Mouse (Mus musculus): ENCODE measurements around the gene Trp53rkb. TPM values are rescaled to one million over a fixed set of nuclear protein-coding genes. Genes with fewer than 3 reads are reported as not detected.
"Not testable (repeated sequence)": the region's sequence is repeated elsewhere in the genome, so short reads cannot be mapped to it uniquely, and the experiment has no call there.

The Trp53rkb gene
- 1 to 10 TPM; 3.1 to 4.3 TPM for total RNA-seq (2021)
- long read RNA-seq, experiment 1, full-length matches to known transcripts: 11 of 11 reads
- long read RNA-seq, experiment 1, partial matches to known transcripts: 0 of 11 reads
- long read RNA-seq, experiment 1, other reads (novel, unspliced or antisense): 0 of 11 reads
- long read RNA-seq, experiment 2, full-length matches to known transcripts: 8 of 12 reads
- long read RNA-seq, experiment 2, partial matches to known transcripts: 0 of 12 reads
- long read RNA-seq, experiment 2, other reads (novel, unspliced or antisense): 4 of 12 reads

- intact Hi-C loops (cut with DNase I; ENCODE audit: low total_unique reads): no loop called here
- no peak for DNase-seq
Observed at GRCm38 (mm10) chr2:166792355-166792754, at the start of gene Trp53rkb. Gene Trp53rkb (plus strand): TSS chr2:166792531.

DNA sequence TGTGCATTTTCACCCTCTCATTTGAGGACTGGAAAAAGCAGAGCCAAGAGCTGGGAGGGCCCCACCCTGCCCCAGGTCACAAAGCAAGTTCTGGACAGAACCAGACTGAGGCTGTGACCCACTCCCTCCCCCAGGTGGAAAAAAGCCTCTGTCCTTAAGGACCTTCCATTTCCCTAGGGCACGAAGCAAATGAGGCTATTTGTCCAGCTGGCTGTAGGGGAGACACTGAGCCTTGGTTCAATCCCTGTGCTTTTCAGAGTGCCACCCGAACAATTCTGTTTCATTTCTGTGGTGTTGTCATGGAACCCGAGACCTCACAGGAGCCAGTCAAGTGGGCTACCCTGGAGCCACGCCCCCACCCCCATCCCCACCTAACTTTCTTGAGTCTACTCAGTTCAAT lies 48.8 kb upstream of the Trp53rkb start:
- intact Hi-C loops (cut with DNase I; ENCODE audit: low total_unique reads): no loop called here
- no peak for DNase-seq

- DNase-seq: no peak
Observed at GRCm38 (mm10) chr2:166744433-166744832, 47.9 kb upstream of the Trp53rkb start.

DNA sequence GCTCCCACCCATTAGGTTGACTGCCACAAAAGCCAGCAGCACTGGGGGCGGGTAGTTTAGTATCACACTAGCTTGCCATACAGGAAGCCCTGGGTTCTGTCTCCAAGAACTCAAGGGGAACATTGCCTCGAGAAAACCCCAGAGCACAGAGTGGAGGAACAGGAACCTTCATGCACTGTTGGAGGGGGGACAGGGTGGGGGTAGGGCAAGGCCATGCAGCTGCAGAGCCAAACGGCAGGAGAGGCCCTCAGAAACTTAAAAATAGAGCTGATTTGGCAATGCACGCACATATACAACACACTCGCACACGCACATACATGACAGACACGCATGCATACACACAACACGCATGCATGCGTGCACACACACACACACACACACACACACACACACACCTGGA lies 46.5 kb upstream of the Trp53rkb start:
- intact Hi-C loops (cut with DNase I; ENCODE audit: low total_unique reads): no loop called here
- DNase-seq: no peak

More at GRCm38 (mm10) chr2:166744433-166744832, 47.9 kb upstream of the Trp53rkb start:
- intact Hi-C loops (cut with DNase I; ENCODE audit: low total_unique reads): no loop called here

DNA sequence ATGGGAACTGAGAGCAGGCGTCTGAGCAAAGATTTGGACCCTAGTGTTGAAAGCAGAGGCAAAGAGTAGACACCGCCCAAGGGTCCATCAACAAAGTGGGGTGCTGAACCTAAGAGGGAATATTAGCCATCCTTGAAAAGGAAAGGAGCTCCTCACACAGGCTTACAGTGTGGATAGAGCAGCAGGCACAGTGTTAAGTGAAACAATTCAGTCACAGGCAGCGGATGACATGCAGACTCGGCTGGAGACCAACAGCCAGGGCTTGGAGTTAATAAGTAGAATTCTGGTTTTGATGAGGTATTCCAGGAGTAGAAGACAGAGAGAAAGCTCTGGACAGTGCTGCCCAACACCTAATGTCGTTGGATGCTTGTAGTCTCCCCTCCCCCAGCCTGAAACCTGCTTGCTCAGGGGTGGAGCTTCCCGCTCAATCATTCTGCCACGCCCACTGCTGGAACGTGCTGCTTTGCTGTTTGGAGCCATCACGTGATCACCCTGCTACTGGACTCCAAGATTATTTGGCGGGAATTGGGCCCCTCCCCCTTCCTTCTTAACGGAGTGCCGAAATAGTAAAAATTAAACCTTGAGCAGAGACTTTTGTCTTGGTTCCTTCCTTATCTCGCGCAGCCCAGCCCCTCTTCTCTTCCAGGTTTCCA lies 45.9 kb upstream of the Trp53rkb start:
- intact Hi-C loops (cut with DNase I; ENCODE audit: low total_unique reads): not testable (repeated sequence)

DNA sequence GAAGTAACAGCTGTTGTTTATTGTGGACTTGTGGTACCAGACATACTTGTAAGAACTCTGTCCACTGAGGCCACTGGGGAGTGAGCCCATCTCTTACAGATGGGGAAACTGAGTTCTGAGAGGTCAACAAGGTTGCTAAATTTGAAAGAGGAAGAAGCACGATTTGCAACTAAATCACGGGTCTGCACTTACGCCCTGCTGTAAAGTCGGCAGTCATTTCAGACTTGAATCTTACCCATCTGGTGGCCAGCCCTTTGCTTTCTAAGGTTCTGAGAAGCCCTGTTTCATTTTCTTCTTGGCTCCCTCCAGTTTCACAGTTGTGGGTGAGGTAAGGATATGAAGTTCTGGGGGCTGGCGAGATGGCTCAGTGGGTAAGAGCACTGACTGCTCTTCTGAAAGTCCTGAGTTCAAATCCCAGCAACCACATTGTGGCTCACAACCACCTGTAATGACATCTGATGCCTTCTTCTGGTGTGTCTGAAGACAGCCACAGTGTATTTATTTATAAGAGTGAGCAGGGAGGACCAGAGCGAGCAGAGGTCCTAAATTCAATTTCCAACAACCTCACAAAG lies 41.6 kb upstream of the Trp53rkb start:
- DNase-seq: no peak
- intact Hi-C loops (cut with DNase I; ENCODE audit: low total_unique reads): no loop called here

More for the DNA sequence above, 45.9 kb upstream of the Trp53rkb start:
- DNase-seq: not testable (repeated sequence)

GRCm38 (mm10) chr2:166754194-166754593 lies 38.1 kb upstream of the Trp53rkb start:
- intact Hi-C loops (cut with DNase I; ENCODE audit: low total_unique reads): no loop called here
- DNase-seq: no peak

GRCm38 (mm10) chr2:166754760-166755159 lies 37.6 kb upstream of the Trp53rkb start:
- DNase-seq: no peak
- intact Hi-C loops (cut with DNase I; ENCODE audit: low total_unique reads): no loop called here

DNA sequence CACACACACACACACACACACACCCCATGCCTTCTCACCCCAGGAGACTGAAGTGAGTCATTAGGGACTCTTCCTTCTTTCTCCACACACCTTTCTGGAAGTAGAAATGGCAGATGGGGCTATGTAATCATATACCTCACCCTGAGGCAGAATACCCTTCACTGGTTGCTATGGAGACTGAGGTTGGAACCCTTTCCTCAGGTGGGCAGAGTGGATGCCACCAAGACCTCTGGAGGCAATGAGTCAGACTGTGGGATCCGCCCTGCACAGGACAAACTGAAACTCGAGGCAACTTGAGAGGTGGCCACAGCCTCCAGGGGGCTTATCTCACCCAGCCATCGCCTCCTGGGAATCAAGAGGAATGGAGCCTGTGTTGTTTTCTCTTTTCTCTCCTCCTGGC lies 34.4 kb upstream of the Trp53rkb start:
- no peak for DNase-seq
- intact Hi-C loops (cut with DNase I; ENCODE audit: low total_unique reads): no loop called here

- intact Hi-C loops (cut with DNase I; ENCODE audit: low total_unique reads): no loop called here
Observed at GRCm38 (mm10) chr2:166764051-166764450, 28.3 kb upstream of the Trp53rkb start.

GRCm38 (mm10) chr2:166767591-166767990 lies 24.7 kb upstream of the Trp53rkb start:
- DNase-seq: no peak
- intact Hi-C loops (cut with DNase I; ENCODE audit: low total_unique reads): no loop called here

More at GRCm38 (mm10) chr2:166764051-166764450, 28.3 kb upstream of the Trp53rkb start:
- DNase-seq: no peak

GRCm38 (mm10) chr2:166771396-166771795 lies 20.9 kb upstream of the Trp53rkb start:
- peak; percentile 36 for DNase-seq
- intact Hi-C loops (cut with DNase I; ENCODE audit: low total_unique reads): loop anchor here (10.0 kb wide), 1 partner anchor 57 kb away; the partner anchor contains the start of gene Prex1

- DNase-seq: no peak
- intact Hi-C loops (cut with DNase I; ENCODE audit: low total_unique reads): loop anchor here (10.0 kb wide), 1 partner anchor 59 kb away; the partner anchor contains the start of gene Prex1
Observed at GRCm38 (mm10) chr2:166773587-166773986, 18.7 kb upstream of the Trp53rkb start.

DNA sequence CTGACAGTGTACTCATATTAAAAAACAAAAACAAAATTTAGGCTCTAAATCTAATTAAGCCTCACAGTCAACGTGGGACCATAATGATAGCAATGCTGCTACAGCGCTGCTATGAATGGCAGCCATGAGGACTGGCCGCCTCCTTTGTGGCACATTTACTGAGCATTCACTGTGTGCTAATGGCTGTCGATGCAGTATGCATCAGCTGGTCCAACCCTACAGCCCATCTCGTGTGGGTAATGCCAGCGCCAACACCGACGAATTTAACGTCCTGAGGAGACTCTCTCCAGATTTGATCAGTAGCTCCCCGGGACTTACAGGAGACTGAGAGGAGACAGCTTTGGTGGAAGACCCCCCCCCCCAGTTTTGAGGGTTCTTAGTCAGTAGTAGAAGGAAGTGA lies 18.1 kb upstream of the Trp53rkb start:
- intact Hi-C loops (cut with DNase I; ENCODE audit: low total_unique reads): loop anchor here (10.0 kb wide), 1 partner anchor 59 kb away; the partner anchor contains the start of gene Prex1
- DNase-seq: no peak

- intact Hi-C loops (cut with DNase I; ENCODE audit: low total_unique reads): loop anchor here (10.0 kb wide), 1 partner anchor 61 kb away; the partner anchor contains the start of gene Prex1
- no peak for DNase-seq
Observed at GRCm38 (mm10) chr2:166775357-166775893, 16.9 kb upstream of the Trp53rkb start.

DNA sequence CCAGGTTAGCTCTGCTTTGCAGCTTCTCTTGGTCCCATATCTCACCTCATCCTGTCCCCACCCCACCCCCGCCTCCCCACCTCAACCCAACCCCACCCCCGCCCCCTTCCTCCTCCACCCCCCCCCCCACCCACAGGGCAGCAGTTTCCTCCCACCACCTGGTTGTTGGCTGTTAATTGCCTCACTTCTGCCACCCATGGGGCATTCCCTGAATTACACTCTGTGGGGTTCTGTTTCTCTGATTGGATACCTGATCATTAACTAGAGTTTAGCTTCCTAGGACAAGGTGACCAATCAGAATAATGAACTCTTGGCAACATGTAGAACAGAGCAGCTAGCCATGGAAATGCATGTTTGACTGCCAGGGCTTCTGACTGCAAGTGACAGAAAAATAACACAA lies 16.1 kb upstream of the Trp53rkb start:
- DNase-seq: no peak
- intact Hi-C loops (cut with DNase I; ENCODE audit: low total_unique reads): loop anchor here (10.0 kb wide), 1 partner anchor 61 kb away; the partner anchor contains the start of gene Prex1

DNA sequence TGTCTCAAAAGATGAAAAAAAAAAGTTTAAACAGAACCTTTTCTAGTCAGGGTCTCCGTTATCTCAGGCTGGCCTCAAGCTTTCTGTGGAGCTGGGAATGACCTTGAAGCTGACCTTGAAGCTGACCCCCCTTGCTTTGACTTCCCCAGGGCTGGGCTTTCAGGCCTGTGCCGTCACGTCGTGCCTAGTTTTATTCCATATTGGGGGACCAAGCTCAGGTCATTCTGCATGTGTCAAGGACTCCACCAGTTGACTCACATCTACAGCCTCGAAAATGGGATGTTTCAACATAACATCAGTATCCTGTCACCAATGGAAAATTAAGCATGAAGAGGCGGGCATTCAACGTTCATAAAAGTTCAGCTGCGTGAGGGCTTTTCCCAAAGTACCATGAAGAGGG lies 12.4 kb upstream of the Trp53rkb start:
- intact Hi-C loops (cut with DNase I; ENCODE audit: low total_unique reads): loop anchor here (2.0 to 10.0 kb wide), 2 partner anchors 65 to 187 kb away; partner anchors contain the start of gene Prex1
- no peak for DNase-seq

- intact Hi-C loops (cut with DNase I; ENCODE audit: low total_unique reads): loop anchor here (2.0 kb wide), 1 partner anchor 188 kb away; no protein-coding TSS in a partner anchor
- peak; percentile 63 for DNase-seq
Observed at GRCm38 (mm10) chr2:166780980-166781578, 11.3 kb upstream of the Trp53rkb start.

DNA sequence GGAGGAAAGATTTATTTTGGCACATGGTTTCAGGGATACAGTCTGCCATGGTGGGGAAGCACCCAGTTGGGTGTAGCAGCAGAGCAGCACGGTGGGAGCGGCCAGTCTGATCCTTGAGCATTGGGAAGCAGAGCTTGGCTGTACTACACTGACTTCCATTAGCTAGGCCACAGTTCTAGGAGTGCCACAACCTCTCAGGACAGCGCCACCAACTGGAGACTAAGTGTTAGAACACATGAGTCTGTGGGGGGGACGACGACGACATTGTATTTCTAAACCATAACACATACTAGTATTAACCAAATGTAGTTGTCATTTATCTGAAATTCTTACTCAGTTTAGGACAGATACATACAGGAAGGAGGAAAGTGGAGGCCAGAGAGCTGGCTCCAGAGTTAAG lies 8.0 kb upstream of the Trp53rkb start:
- intact Hi-C loops (cut with DNase I; ENCODE audit: low total_unique reads): no loop called here
- no peak for DNase-seq
